Mouse (Mus musculus) CD4-positive, CD25-positive, alpha-beta regulatory T cell (primary cell): Measurements from ENCODE around the gene Narfl. TPM values are rescaled to one million over a fixed set of nuclear protein-coding genes. Genes with fewer than 3 reads are reported as not detected.

Experiments
- polyA plus RNA-seq: library from polyadenylated mRNA; unstranded; fragments of 100-300 nt; shearing (Covaris generic); gene quantifications from one replicate; pipeline ENCODE4 v1.2.1, GENCODE M21; 2017

Narfl gene
- 28.1 TPM for polyA plus RNA-seq

GRCm38 (mm10) chr17:25773549-25774120 is at the start of gene Narfl:
Gene Narfl, plus strand, starts transcription at chr17:25773776.

GRCm38 (mm10) chr17:25727265-25728008 is 46.1 kb upstream of the Narfl start, which contains the start of the genes Chtf18 and Rpusd1:
Gene Chtf18, minus strand, starts transcription at chr17:25727419.
Gene Rpusd1, plus strand, starts transcription at chr17:25727670.

GRCm38 (mm10) chr17:25735745-25736144 is 37.8 kb upstream of the Narfl start, which contains the start of gene Mslnl:
Gene Mslnl, plus strand, starts transcription at chr17:25736042.

GRCm38 (mm10) chr17:25754241-25754640 is 19.3 kb upstream of the Narfl start, which contains the start of gene Msln:
Gene Msln, minus strand, starts transcription at chr17:25754378.

GRCm38 (mm10) chr17:25785281-25785745 is 11.7 kb downstream of the Narfl start, which contains the start of gene Haghl:
Gene Haghl, minus strand, starts transcription at chr17:25785673.

GRCm38 (mm10) chr17:25786280-25786679 is 12.7 kb downstream of the Narfl start, which contains the start of gene Ccdc78:
Gene Ccdc78, plus strand, starts transcription at chr17:25786580.

GRCm38 (mm10) chr17:25792615-25793014 is 19.0 kb downstream of the Narfl start, which contains the start of gene Fam173a:
Gene Fam173a, minus strand, starts transcription at chr17:25792901.

GRCm38 (mm10) chr17:25795609-25796092 is 22.1 kb downstream of the Narfl start, which contains the start of gene AC134908.4:
Gene AC134908.4, minus strand, starts transcription at chr17:25795659.

GRCm38 (mm10) chr17:25796951-25797369 is 23.4 kb downstream of the Narfl start, which contains the start of gene Metrn:
Gene Metrn, minus strand, starts transcription at chr17:25797136.

GRCm38 (mm10) chr17:25808789-25809605 is 35.4 kb downstream of the Narfl start, which contains the start of gene Fbxl16:
Gene Fbxl16, plus strand, starts transcription at chr17:25809085.

GRCm38 (mm10) chr17:25823452-25823851 is 49.9 kb downstream of the Narfl start, which contains the start of gene Wdr24:
Gene Wdr24, plus strand, starts transcription at chr17:25823627.

GRCm38 (mm10) chr17:25828712-25829557 is 55.4 kb downstream of the Narfl start, which contains the start of gene Jmjd8:
Gene Jmjd8, plus strand, starts transcription at chr17:25828867.

Other genes with a start within 250 kb of the Narfl start
- not detected for gene Sox8, start 203.1 kb upstream of the Narfl start, polyA plus RNA-seq
- 22.4 TPM for gene Lmf1, start 194.7 kb upstream of the Narfl start, polyA plus RNA-seq
- gene Gng13, start 56.6 kb upstream of the Narfl start, polyA plus RNA-seq: not detected
- gene Chtf18, start 46.4 kb upstream of the Narfl start, polyA plus RNA-seq: 6.4 TPM
- gene Rpusd1, start 46.1 kb upstream of the Narfl start, polyA plus RNA-seq: 14.6 TPM
- gene Mslnl, start 37.7 kb upstream of the Narfl start, polyA plus RNA-seq: 0.07 TPM
- not detected for gene Msln, start 19.4 kb upstream of the Narfl start, polyA plus RNA-seq
- gene Haghl, start 11.9 kb downstream of the Narfl start, polyA plus RNA-seq: 51.4 TPM
- 0.49 TPM for gene Ccdc78, start 12.8 kb downstream of the Narfl start, polyA plus RNA-seq
- gene Fam173a, start 19.1 kb downstream of the Narfl start, polyA plus RNA-seq: 223 TPM
- gene AC134908.4, start 21.9 kb downstream of the Narfl start, polyA plus RNA-seq: 1.6 TPM
- 45.7 TPM for gene Metrn, start 23.4 kb downstream of the Narfl start, polyA plus RNA-seq
- gene Fbxl16, start 35.3 kb downstream of the Narfl start, polyA plus RNA-seq: 0.13 TPM
- 44.1 TPM for gene Wdr24, start 49.9 kb downstream of the Narfl start, polyA plus RNA-seq
- gene Jmjd8, start 55.1 kb downstream of the Narfl start, polyA plus RNA-seq: 36.7 TPM
- 169 TPM for gene Stub1, start 59.6 kb downstream of the Narfl start, polyA plus RNA-seq
- 2.1 TPM for gene Rhbdl1, start 63.5 kb downstream of the Narfl start, polyA plus RNA-seq
- 2.6 TPM for gene Gm20683, start 68.0 kb downstream of the Narfl start, polyA plus RNA-seq
- gene Rhot2, start 71.1 kb downstream of the Narfl start, polyA plus RNA-seq: 41.0 TPM
- gene Wdr90, start 87.7 kb downstream of the Narfl start, polyA plus RNA-seq: 8.8 TPM
- gene Mcrip2, start 95.0 kb downstream of the Narfl start, polyA plus RNA-seq: 5.2 TPM
- 82.8 TPM for gene Mettl26, start 101.3 kb downstream of the Narfl start, polyA plus RNA-seq
- 1.3 TPM for gene Wfikkn1, start 107.1 kb downstream of the Narfl start, polyA plus RNA-seq
- gene Rab40c, start 146.0 kb downstream of the Narfl start, polyA plus RNA-seq: 31.6 TPM
- 55.2 TPM for gene Pigq, start 171.2 kb downstream of the Narfl start, polyA plus RNA-seq
- gene Nhlrc4, start 171.2 kb downstream of the Narfl start, polyA plus RNA-seq: not detected
- not detected for gene A930017K11Rik, start 178.8 kb downstream of the Narfl start, polyA plus RNA-seq
- 30.1 TPM for gene Capn15, start 212.0 kb downstream of the Narfl start, polyA plus RNA-seq